Mouse (Mus musculus) hindbrain, embryonic 11.5 days (tissue): ENCODE measurements around the gene Mib2. TPM values are rescaled to one million over a fixed set of nuclear protein-coding genes. Genes with fewer than 3 reads are reported as not detected.
A peak's percentile ranks its signal among the peaks of the same experiment; 100 is the strongest.

Source experiments
- ATAC-seq: fragments of 200-750 bp; cut with Nextera tagmentation; 2 replicates; pipeline ENCODE4 v1.8.0; 2017; ENCODE audit warnings: mild to moderate bottlenecking, moderate TSS enrichment, moderate library complexity; ENCODE audit not compliant: low FRiP score
- DNase-seq: peaks from one replicate; pipeline ENCODE4 v3.0.0-alpha.2; 2015; ENCODE audit warnings: low spot score
- H3K27ac ChIP-seq: fragments of 300-500 bp; sonication (generic); 2 replicates; pipeline ENCODE4 v1.5.1; 2014; ENCODE audit warnings: mild to moderate bottlenecking, low read depth, low read length
- H3K27me3 ChIP-seq: fragments of 300-500 bp; sonication (generic); 2 replicates; pipeline ENCODE4 v1.6.1; 2014; ENCODE audit warnings: mild to moderate bottlenecking, low read length, moderate library complexity, mixed read lengths; ENCODE audit not compliant: control insufficient read depth, insufficient read depth
- H3K36me3 ChIP-seq: fragments of 300-500 bp; sonication (generic); 2 replicates; pipeline ENCODE4 v1.6.1; 2014; ENCODE audit warnings: mild to moderate bottlenecking, low read length, moderate library complexity, mixed read lengths; ENCODE audit not compliant: control insufficient read depth, insufficient read depth
- H3K4me1 ChIP-seq: fragments of 300-500 bp; sonication (generic); replicated peaks from 2 replicates; pipeline ENCODE4 v1.6.1; 2014; ENCODE audit warnings: low read length, mixed read lengths; ENCODE audit not compliant: control insufficient read depth, insufficient read depth
- H3K4me2 ChIP-seq: fragments of 300-500 bp; sonication (generic); replicated peaks from 2 replicates; pipeline ENCODE4 v1.6.1; 2014; ENCODE audit warnings: mild to moderate bottlenecking, low read depth, low read length
- H3K4me3 ChIP-seq: fragments of 300-500 bp; sonication (generic); 2 replicates; pipeline ENCODE4 v1.5.1; 2014; ENCODE audit warnings: low read depth, low read length
- H3K9ac ChIP-seq: fragments of 300-500 bp; sonication (generic); 2 replicates; pipeline ENCODE4 v1.6.1; 2014; ENCODE audit warnings: low read depth, low read length
- H3K9me3 ChIP-seq: fragments of 300-500 bp; sonication (generic); 2 replicates; pipeline ENCODE4 v1.6.1; 2016; ENCODE audit warnings: low read length; ENCODE audit not compliant: control insufficient read depth
- WGBS: fragments of 180-500 bp; shearing (Covaris S2); extraction: QIAGEN DNeasy Blood & Tissue Kit; methylation state at CpG from one replicate; pipeline ENCODE4 v1.1.7; 2014; 5-methylcytosine and 5-hydroxymethylcytosine counted together
- polyA plus RNA-seq: library from polyadenylated mRNA; unstranded; fragments of >200 nt; fragmentation: Nextera tagmentation; extraction: Ambion mirVana; gene quantifications from 2 replicates; pipeline ENCODE4 v1.2.1, GENCODE M21; 2014

Gene Mib2
- 9.9 and 12.5 TPM in 2 replicates for polyA plus RNA-seq

GRCm38 (mm10) chr4:155668689-155669597 lies at the start of gene Mib2:
Gene Mib2, minus strand, starts transcription at chr4:155669198.
- no peaks in the 10 kb centered on the region; the same call in 1 of the 2 replicates for H3K4me1 ChIP-seq
- no peaks in the 10 kb centered on the region for H3K36me3 ChIP-seq
- H3K27ac ChIP-seq: peak within 1 kb of the TSS; percentile 65
- under 1% methylated on average over 73 of the region's 73 CpGs for WGBS
- H3K9ac ChIP-seq: peak within 1 kb of the TSS; percentile 79
- ATAC-seq: peak; percentile 99
- H3K4me2 ChIP-seq: peak within 1 kb of the TSS; percentile 91
- peak within 1 kb of the TSS; percentile 81 for H3K4me3 ChIP-seq
- no peaks in the 10 kb centered on the region for H3K9me3 ChIP-seq
- no peaks in the 10 kb centered on the region for H3K27me3 ChIP-seq
- DNase-seq: peak; percentile 99

GRCm38 (mm10) chr4:155710521-155711252 lies 41.7 kb upstream of the Mib2 start:
- 77% methylated on average over 6 of the region's 6 CpGs for WGBS
- no peak for ATAC-seq
- H3K36me3 ChIP-seq: 0 out of 2 replicates have a peak, but pooled peaks cover under 1% of the 10 kb centered on the region
- no peak overlapping the region for H3K4me3 ChIP-seq
- H3K9ac ChIP-seq: no peak overlapping the region
- H3K27me3 ChIP-seq: no peaks in the 10 kb centered on the region
- H3K4me2 ChIP-seq: no peak overlapping the region
- no peak overlapping the region for H3K27ac ChIP-seq
- DNase-seq: no peak
- H3K4me1 ChIP-seq: peaks cover 2% of the 10 kb centered on the region; the same call in 1 of the 2 replicates
- H3K9me3 ChIP-seq: no peaks in the 10 kb centered on the region

- Histone ChIP-seq H3K4me2 (no peak overlapping the region), H3K9ac (no peak overlapping the region), H3K36me3 (no peaks in the 10 kb centered on the region), H3K4me1 (peaks cover 2% of the 10 kb centered on the region; the same call in 1 of the 2 replicates), H3K9me3 (no peaks in the 10 kb centered on the region), H3K27me3 (no peaks in the 10 kb centered on the region), H3K4me3 (no peak overlapping the region), H3K27ac (no peak overlapping the region)
- DNase-seq (no peak), ATAC-seq (no peak)
These were observed 40.0 kb upstream of the Mib2 start for GRCm38 (mm10) chr4:155708988-155709387.

GRCm38 (mm10) chr4:155708582-155708981 lies 39.6 kb upstream of the Mib2 start:
- Histone ChIP-seq H3K4me3 (no peak overlapping the region), H3K36me3 (no peaks in the 10 kb centered on the region), H3K9ac (no peak overlapping the region), H3K9me3 (no peaks in the 10 kb centered on the region), H3K4me1 (peaks cover 2% of the 10 kb centered on the region; the same call in 1 of the 2 replicates), H3K27ac (no peak overlapping the region), H3K27me3 (no peaks in the 10 kb centered on the region), H3K4me2 (no peak overlapping the region)
- WGBS: 78% methylated on average over 2 of the region's 2 CpGs
- DNase-seq (no peak), ATAC-seq (no peak)

- DNase-seq (no peak), ATAC-seq (no peak)
- Histone ChIP-seq H3K4me1 (peaks cover 2% of the 10 kb centered on the region; the same call in 1 of the 2 replicates), H3K4me2 (peak overlapping the region; percentile 62), H3K27me3 (no peaks in the 10 kb centered on the region), H3K27ac (peak overlapping the region; percentile 92), H3K9me3 (no peaks in the 10 kb centered on the region), H3K9ac (peak overlapping the region; percentile 92), H3K4me3 (peak overlapping the region; percentile 97), H3K36me3 (no peaks in the 10 kb centered on the region)
- 1% methylated on average over 19 of the region's 19 CpGs for WGBS
These were observed 36.6 kb upstream of the Mib2 start for GRCm38 (mm10) chr4:155705592-155705929.

GRCm38 (mm10) chr4:155704721-155705591 lies 36.0 kb upstream of the Mib2 start, which contains the start of gene Ssu72:
Gene Ssu72, plus strand, starts transcription at chr4:155704800.
- ATAC-seq: peak; percentile 96
- Histone ChIP-seq H3K27ac (peak within 1 kb of the TSS; percentile 92), H3K27me3 (no peaks in the 10 kb centered on the region), H3K4me3 (peak within 1 kb of the TSS; percentile 97), H3K9ac (peak within 1 kb of the TSS; percentile 92), H3K36me3 (no peaks in the 10 kb centered on the region), H3K4me1 (peaks cover 2% of the 10 kb centered on the region; the same call in 1 of the 2 replicates), H3K4me2 (peak within 1 kb of the TSS; percentile 62), H3K9me3 (no peaks in the 10 kb centered on the region)
- WGBS: under 1% methylated on average over 79 of the region's 83 CpGs
- peak; percentile 97 for DNase-seq

- no peaks in the 10 kb centered on the region for H3K9me3 ChIP-seq
- H3K4me1 ChIP-seq: peaks cover 2% of the 10 kb centered on the region; the same call in 1 of the 2 replicates
- H3K27me3 ChIP-seq: no peaks in the 10 kb centered on the region
- 97% methylated on average over 4 of the region's 4 CpGs for WGBS
- H3K4me2 ChIP-seq: no peak overlapping the region
- DNase-seq (no peak), ATAC-seq (no peak)
- H3K9ac ChIP-seq: no peak overlapping the region
- H3K4me3 ChIP-seq: no peak overlapping the region
- no peaks in the 10 kb centered on the region for H3K36me3 ChIP-seq
- no peak overlapping the region for H3K27ac ChIP-seq
These were observed 34.5 kb upstream of the Mib2 start for GRCm38 (mm10) chr4:155703425-155703929.

- ATAC-seq (no peak), DNase-seq (peak; percentile 38)
- no peaks in the 10 kb centered on the region for H3K9me3 ChIP-seq
- peaks cover 5% of the 10 kb centered on the region for H3K27me3 ChIP-seq
- H3K4me3 ChIP-seq: no peak overlapping the region
- H3K9ac ChIP-seq: no peak overlapping the region
- H3K4me2 ChIP-seq: no peak overlapping the region
- H3K36me3 ChIP-seq: no peaks in the 10 kb centered on the region
- no peak overlapping the region for H3K27ac ChIP-seq
- no peaks in the 10 kb centered on the region for H3K4me1 ChIP-seq
These were observed 31.4 kb upstream of the Mib2 start for GRCm38 (mm10) chr4:155700425-155700824.
